Mouse (Mus musculus) limb, embryonic 14.5 days (tissue): Measurements from ENCODE around the gene Cdpf1. TPM values are rescaled to one million over a fixed set of nuclear protein-coding genes. Genes with fewer than 3 reads are reported as not detected.

Experiments used
- ATAC-seq: fragments of 200-750 bp; cut with Nextera tagmentation; 2 replicates; pipeline ENCODE4 v1.8.0; 2017; ENCODE audit warnings: low read depth, moderate number of reproducible peaks, moderate TSS enrichment; ENCODE audit not compliant: low FRiP score
- DNase-seq: peaks from one replicate; pipeline ENCODE4 v3.0.0-alpha.2; 2015; ENCODE audit warnings: low spot score
- H3K27ac ChIP-seq: fragments of 300-500 bp; sonication (generic); replicated peaks from 2 replicates; pipeline ENCODE4 v1.5.1; 2014; ENCODE audit warnings: low read depth, mild to moderate bottlenecking, low read length, moderate library complexity, mixed read lengths
- H3K27me3 ChIP-seq: fragments of 300-500 bp; sonication (generic); 2 replicates; pipeline ENCODE4 v1.6.1; 2014; ENCODE audit warnings: low read length, mixed read lengths; ENCODE audit not compliant: control insufficient read depth, insufficient read depth
- H3K36me3 ChIP-seq: fragments of 300-500 bp; sonication (generic); 2 replicates; pipeline ENCODE4 v1.6.1; 2014; ENCODE audit warnings: mild to moderate bottlenecking, low read length, moderate library complexity, mixed read lengths; ENCODE audit not compliant: control insufficient read depth, insufficient read depth
- H3K4me1 ChIP-seq: fragments of 300-500 bp; sonication (generic); 2 replicates; pipeline ENCODE4 v1.6.1; 2014; ENCODE audit warnings: antibody characterized with exemption, low read length, mixed read lengths; ENCODE audit not compliant: control insufficient read depth, insufficient read depth
- H3K4me2 ChIP-seq: fragments of 300-500 bp; sonication (generic); replicated peaks from 2 replicates; pipeline ENCODE4 v1.6.1; 2014; ENCODE audit warnings: low read depth, mild to moderate bottlenecking, low read length, moderate library complexity; ENCODE audit not compliant: severe bottlenecking
- H3K4me3 ChIP-seq: fragments of 300-500 bp; sonication (generic); replicated peaks from 2 replicates; pipeline ENCODE4 v1.5.1; 2014; ENCODE audit warnings: low read length
- H3K9ac ChIP-seq: fragments of 300-500 bp; sonication (generic); 2 replicates; pipeline ENCODE4 v1.6.1; 2014; ENCODE audit warnings: mild to moderate bottlenecking, low read depth, low read length, moderate library complexity; ENCODE audit not compliant: severe bottlenecking
- H3K9me3 ChIP-seq: fragments of 300-500 bp; sonication (generic); 2 replicates; pipeline ENCODE4 v1.6.1; 2016; ENCODE audit warnings: low read length; ENCODE audit not compliant: control insufficient read depth
- POLR2A ChIP-seq: fragments of 200-500 bp; IDR thresholded peaks from 2 replicates; pipeline ENCODE4 v1.8.0; 2012; ENCODE audit warnings: inconsistent platforms, mild to moderate bottlenecking, moderate library complexity, borderline replicate concordance; ENCODE audit not compliant: insufficient read depth, insufficient read length; ENCODE audit errors: extremely low read depth
- WGBS: fragments of 180-500 bp; shearing (Covaris S2); extraction: QIAGEN DNeasy Blood & Tissue Kit; methylation state at CpG from one replicate; pipeline ENCODE4 v1.1.7; 2014; 5-methylcytosine and 5-hydroxymethylcytosine counted together
- polyA plus RNA-seq, 2 experiments: library from polyadenylated mRNA; depleted of rRNA in 1 of 2; stranded (reverse) in 1 of 2; unstranded in 1 of 2; fragments of >200 nt; fragmentation: Nextera tagmentation in 1 of 2; extraction: Ambion mirVana in 1 of 2; gene quantifications; 2 replicates each; pipeline versions ENCODE4 v1.2.1 to v1.2.3; 2012 to 2014

The Cdpf1 gene
- polyA plus RNA-seq, 2 experiments: 25.0 to 32.5 TPM

DNA sequence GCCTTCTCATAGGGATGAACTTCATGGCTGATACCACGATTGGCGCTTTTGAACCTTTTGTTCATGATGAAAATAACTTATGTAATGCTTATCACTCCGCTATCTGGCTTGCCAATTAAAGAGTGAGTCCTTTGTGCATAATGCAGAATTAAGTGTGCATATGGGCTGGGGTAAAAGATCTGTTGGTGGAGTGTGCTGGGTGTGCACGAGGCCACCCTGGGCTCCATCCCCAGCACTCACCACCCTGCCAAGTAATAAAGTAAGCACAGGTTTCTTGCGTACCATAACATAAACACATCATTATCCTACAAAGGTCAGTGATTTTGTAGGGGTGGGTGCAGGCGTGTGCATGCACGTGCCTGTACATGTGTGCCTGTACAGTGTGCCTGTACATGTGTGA lies 36.5 kb downstream of the Cdpf1 start:
- WGBS: 81% methylated on average over 7 of the region's 7 CpGs
- H3K27me3 ChIP-seq: no peaks in the 10 kb centered on the region
- no peaks in the 10 kb centered on the region for H3K36me3 ChIP-seq
- no peak overlapping the region for H3K4me3 ChIP-seq
- ATAC-seq: no peak
- no peaks in the 10 kb centered on the region for H3K4me1 ChIP-seq
- no peaks in the 10 kb centered on the region for H3K9me3 ChIP-seq
- no peak overlapping the region for H3K9ac ChIP-seq
- H3K4me2 ChIP-seq: no peak overlapping the region
- no peak for DNase-seq
- H3K27ac ChIP-seq: no peak overlapping the region
- TF ChIP-seq POLR2A: no peak

DNA sequence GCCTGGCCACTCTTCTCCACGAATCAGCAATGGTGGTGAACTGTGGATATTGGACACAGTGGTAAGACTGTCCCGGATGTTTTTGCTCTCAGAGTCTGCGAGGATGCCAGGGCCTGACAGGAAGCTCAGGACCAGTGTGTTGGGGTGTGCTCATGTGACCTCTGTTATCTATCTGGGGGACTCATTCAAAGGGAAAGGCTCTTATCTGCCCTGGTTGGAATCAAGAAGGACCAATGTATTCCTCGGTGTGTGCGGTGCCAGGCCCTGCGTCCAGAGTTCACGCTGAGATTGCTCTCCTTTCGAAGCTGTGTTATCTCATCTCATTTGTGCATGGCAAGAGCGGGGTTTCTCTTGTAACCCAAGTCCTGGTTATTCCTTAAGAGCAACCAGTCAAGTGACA lies 37.1 kb downstream of the Cdpf1 start:
- WGBS: 90% methylated on average over 9 of the region's 9 CpGs
- Histone ChIP-seq H3K4me2 (no peak overlapping the region), H3K27me3 (no peaks in the 10 kb centered on the region), H3K9me3 (no peaks in the 10 kb centered on the region), H3K36me3 (no peaks in the 10 kb centered on the region), H3K27ac (no peak overlapping the region), H3K4me3 (no peak overlapping the region), H3K4me1 (no peaks in the 10 kb centered on the region), H3K9ac (no peak overlapping the region)
- ATAC-seq (no peak), DNase-seq (no peak)
- no peak for TF ChIP-seq POLR2A

DNA sequence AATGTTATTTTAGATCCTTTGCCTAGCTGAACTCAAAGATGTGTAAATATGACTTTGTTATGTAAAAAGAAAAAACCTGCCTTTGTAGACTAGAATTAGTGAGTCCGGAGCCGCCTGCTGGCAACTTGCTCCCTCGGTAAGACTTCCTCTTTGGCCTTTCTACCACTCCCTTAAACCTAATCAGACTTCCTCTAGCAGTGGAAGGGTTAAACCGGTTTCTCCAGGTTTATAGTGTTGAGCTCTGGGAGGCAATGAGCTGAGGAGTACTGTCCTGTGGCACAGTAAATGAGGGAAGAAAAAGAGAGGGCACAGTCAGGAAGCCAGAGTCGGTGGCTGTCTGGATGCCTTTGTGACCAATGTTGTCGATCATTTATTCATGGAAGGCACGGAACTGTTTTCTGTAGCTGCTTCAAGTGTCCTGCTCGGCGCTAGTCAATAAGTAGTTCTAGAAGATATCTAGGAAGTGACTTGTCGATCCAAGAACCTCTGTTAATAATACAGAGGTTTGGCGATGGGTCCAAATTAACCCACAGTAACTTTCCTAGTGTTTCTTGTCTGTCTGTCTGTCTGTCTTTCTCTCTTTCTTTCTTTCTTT lies 39.3 kb downstream of the Cdpf1 start:
- H3K4me3 ChIP-seq: no peak overlapping the region
- no peak overlapping the region for H3K9ac ChIP-seq
- no peaks in the 10 kb centered on the region for H3K27me3 ChIP-seq
- H3K9me3 ChIP-seq: no peaks in the 10 kb centered on the region
- no peak for DNase-seq
- no peak overlapping the region for H3K27ac ChIP-seq
- H3K36me3 ChIP-seq: no peaks in the 10 kb centered on the region
- ATAC-seq: no peak
- H3K4me1 ChIP-seq: no peaks in the 10 kb centered on the region
- no peak overlapping the region for H3K4me2 ChIP-seq
- 74% methylated on average over 11 of the region's 11 CpGs for WGBS
- TF ChIP-seq POLR2A: no peak

DNA sequence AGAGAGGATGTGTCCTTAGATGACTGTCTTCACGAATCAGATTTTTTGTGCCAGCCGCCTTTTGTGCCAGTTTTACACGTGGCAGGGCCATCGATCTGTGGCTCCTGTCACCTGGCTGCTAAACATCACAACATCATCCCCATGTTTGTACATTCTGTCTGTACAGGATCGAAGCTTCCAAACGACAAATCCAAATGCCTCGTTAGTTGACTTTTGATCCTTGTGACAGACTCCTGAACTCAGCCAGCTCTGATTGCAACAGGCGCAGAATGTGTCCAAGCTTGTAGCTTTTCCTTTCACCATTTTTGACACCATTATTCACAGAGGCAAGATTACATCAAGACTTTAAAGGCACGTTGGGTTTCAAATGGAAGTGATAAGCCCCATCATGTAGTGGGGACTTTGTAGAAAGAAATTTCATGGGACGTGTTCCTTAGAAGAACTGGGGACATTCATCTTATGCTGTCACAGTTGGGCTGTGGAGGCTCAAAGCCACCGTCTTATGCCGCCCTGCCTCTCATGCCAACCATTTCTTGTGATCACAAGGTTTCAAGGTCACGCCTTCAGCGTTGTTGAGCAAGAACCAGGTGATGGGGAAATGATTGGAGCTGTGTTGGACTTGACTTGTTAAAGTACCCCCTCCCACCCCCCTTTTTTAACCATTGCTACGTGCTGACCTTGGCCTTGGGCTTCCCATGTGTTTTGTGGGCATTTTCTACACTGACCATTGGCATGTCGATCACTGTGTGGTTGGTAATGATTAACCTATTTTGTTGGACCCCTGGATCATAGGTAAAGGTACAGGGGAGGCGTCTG lies 40.0 kb downstream of the Cdpf1 start:
- 78% methylated on average over 17 of the region's 17 CpGs for WGBS
- DNase-seq: no peak
- Histone ChIP-seq H3K4me3 (no peak overlapping the region), H3K9ac (no peak overlapping the region), H3K4me1 (no peaks in the 10 kb centered on the region), H3K4me2 (no peak overlapping the region), H3K9me3 (no peaks in the 10 kb centered on the region), H3K27ac (no peak overlapping the region), H3K36me3 (no peaks in the 10 kb centered on the region), H3K27me3 (no peaks in the 10 kb centered on the region)
- ATAC-seq: no peak
- no peak for TF ChIP-seq POLR2A

DNA sequence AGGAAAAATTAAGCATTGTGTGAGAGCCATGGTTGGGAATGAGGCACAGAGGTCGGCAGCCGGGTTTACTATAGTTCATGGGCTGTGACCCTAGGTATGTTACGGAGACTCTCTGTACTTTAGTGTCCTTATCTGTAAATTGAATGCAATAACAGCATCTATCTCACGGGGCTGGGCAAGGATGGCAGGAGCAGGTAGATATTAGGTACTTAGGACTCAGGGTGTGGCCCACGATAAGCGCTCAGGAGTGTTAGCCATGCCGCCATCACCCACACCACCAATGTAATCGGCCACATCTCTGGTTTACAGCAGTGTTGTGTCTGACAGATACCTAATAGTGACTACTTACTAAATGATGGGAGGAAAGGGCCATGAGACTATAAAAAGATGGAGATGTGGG lies 42.5 kb downstream of the Cdpf1 start:
- ATAC-seq (no peak), DNase-seq (no peak)
- Histone ChIP-seq H3K9me3 (no peaks in the 10 kb centered on the region), H3K4me2 (no peak overlapping the region), H3K27me3 (no peaks in the 10 kb centered on the region), H3K9ac (no peak overlapping the region), H3K36me3 (no peaks in the 10 kb centered on the region), H3K4me1 (no peaks in the 10 kb centered on the region), H3K4me3 (no peak overlapping the region), H3K27ac (no peak overlapping the region)
- TF ChIP-seq POLR2A: no peak
- 90% methylated on average over 8 of the region's 8 CpGs for WGBS
